Mouse (Mus musculus): ENCODE measurements around the gene Hspa1l. TPM values are rescaled to one million over a fixed set of nuclear protein-coding genes. Genes with fewer than 3 reads are reported as not detected.
"Not testable (repeated sequence)": the region's sequence is repeated elsewhere in the genome, so short reads cannot be mapped to it uniquely, and the experiment has no call there.

The Hspa1l gene
- polyA plus RNA-seq, 1 experiment from 2014 or later, result 1.4 TPM

- no peaks in the 10 kb centered on the region for H3K9me3 ChIP-seq (ENCODE audit: control insufficient read depth, low read length)
- WGBS, result 34% methylated on average over 1 of the region's 1 CpGs
- no peak overlapping the region for H3K4me3 ChIP-seq (ENCODE audit: low read length)
- H3K9ac ChIP-seq (ENCODE audit: low read depth, low read length), result no peak overlapping the region
- no peak overlapping the region for H3K4me2 ChIP-seq (ENCODE audit: low read length)
- H3K27me3 ChIP-seq (replicated peaks; ENCODE audit: control insufficient read depth, insufficient read depth, low read length), result no peaks in the 10 kb centered on the region
- no peaks in the 10 kb centered on the region for H3K36me3 ChIP-seq (ENCODE audit: control insufficient read depth, insufficient read depth, low read length)
- no peak for ATAC-seq
- peaks cover 2% of the 10 kb centered on the region; the same call in 1 of the 2 replicates for H3K4me1 ChIP-seq (ENCODE audit: control insufficient read depth, insufficient read depth, low read depth, low read length)
- H3K27ac ChIP-seq (ENCODE audit: low read depth, low read length), result no peak overlapping the region
These were observed 16.2 kb upstream of the Hspa1l start for GRCm38 (mm10) chr17:34956340-34956739.

GRCm38 (mm10) chr17:34957291-34957690 lies 15.2 kb upstream of the Hspa1l start:
- not testable (repeated sequence) for ATAC-seq; H3K27ac ChIP-seq (ENCODE audit: low read depth, low read length); H3K9ac ChIP-seq (ENCODE audit: low read depth, low read length); H3K4me1 ChIP-seq (ENCODE audit: control insufficient read depth, insufficient read depth, low read depth, low read length); H3K36me3 ChIP-seq (ENCODE audit: control insufficient read depth, insufficient read depth, low read length); H3K4me2 ChIP-seq (ENCODE audit: low read length); H3K4me3 ChIP-seq (ENCODE audit: low read length); H3K27me3 ChIP-seq (replicated peaks; ENCODE audit: control insufficient read depth, insufficient read depth, low read length); H3K9me3 ChIP-seq (ENCODE audit: control insufficient read depth, low read length)
- 4% methylated on average over 11 of the region's 40 CpGs for WGBS

- ATAC-seq; H3K9ac ChIP-seq (ENCODE audit: low read depth, low read length): not testable (repeated sequence)
- 21% methylated on average over 13 of the region's 40 CpGs for WGBS
These were observed 14.5 kb upstream of the Hspa1l start for GRCm38 (mm10) chr17:34957966-34958365.

GRCm38 (mm10) chr17:34958734-34959129 lies 13.8 kb upstream of the Hspa1l start:
- Histone ChIP-seq H3K4me2 (ENCODE audit: low read length) (peak overlapping the region; percentile 63), H3K4me3 (ENCODE audit: low read length) (peak overlapping the region; percentile 40)
- not testable (repeated sequence) for H3K27ac ChIP-seq (ENCODE audit: low read depth, low read length); H3K9ac ChIP-seq (ENCODE audit: low read depth, low read length); H3K27me3 ChIP-seq (replicated peaks; ENCODE audit: control insufficient read depth, insufficient read depth, low read length); H3K9me3 ChIP-seq (ENCODE audit: control insufficient read depth, low read length); H3K4me1 ChIP-seq (ENCODE audit: control insufficient read depth, insufficient read depth, low read depth, low read length); H3K36me3 ChIP-seq (ENCODE audit: control insufficient read depth, insufficient read depth, low read length)
- under 1% methylated on average over 15 of the region's 47 CpGs for WGBS
- ATAC-seq, result peak; percentile 65

More at GRCm38 (mm10) chr17:34957966-34958365, 14.5 kb upstream of the Hspa1l start:
- H3K36me3 ChIP-seq (ENCODE audit: control insufficient read depth, insufficient read depth, low read length); H3K27ac ChIP-seq (ENCODE audit: low read depth, low read length); H3K4me2 ChIP-seq (ENCODE audit: low read length); H3K4me3 ChIP-seq (ENCODE audit: low read length); H3K9me3 ChIP-seq (ENCODE audit: control insufficient read depth, low read length); H3K27me3 ChIP-seq (replicated peaks; ENCODE audit: control insufficient read depth, insufficient read depth, low read length); H3K4me1 ChIP-seq (ENCODE audit: control insufficient read depth, insufficient read depth, low read depth, low read length): not testable (repeated sequence)

- Histone ChIP-seq H3K9ac (ENCODE audit: low read depth, low read length) (peak within 1 kb of the TSS; percentile 42; the same call in 1 of the 2 replicates), H3K4me3 (ENCODE audit: low read length) (peak within 1 kb of the TSS; percentile 40), H3K27ac (ENCODE audit: low read depth, low read length) (peak within 1 kb of the TSS; percentile 64), H3K4me2 (ENCODE audit: low read length) (peak within 1 kb of the TSS; percentile 63)
- H3K9me3 ChIP-seq (ENCODE audit: control insufficient read depth, low read length); H3K4me1 ChIP-seq (ENCODE audit: control insufficient read depth, insufficient read depth, low read depth, low read length); H3K27me3 ChIP-seq (replicated peaks; ENCODE audit: control insufficient read depth, insufficient read depth, low read length); H3K36me3 ChIP-seq (ENCODE audit: control insufficient read depth, insufficient read depth, low read length): not testable (repeated sequence)
- ATAC-seq, result peak; percentile 96
- 0% methylated on average over 23 of the region's 32 CpGs for WGBS
These were observed 13.2 kb upstream of the Hspa1l start, which contains the start of gene Hspa1b for GRCm38 (mm10) chr17:34959130-34959778. Gene Hspa1b, minus strand, starts transcription at chr17:34959238.

GRCm38 (mm10) chr17:34959881-34960515 lies 12.5 kb upstream of the Hspa1l start:
- Histone ChIP-seq H3K36me3 (ENCODE audit: control insufficient read depth, insufficient read depth, low read length) (no peaks in the 10 kb centered on the region), H3K9me3 (ENCODE audit: control insufficient read depth, low read length) (no peaks in the 10 kb centered on the region), H3K4me1 (ENCODE audit: control insufficient read depth, insufficient read depth, low read depth, low read length) (peaks cover 2% of the 10 kb centered on the region; the same call in 1 of the 2 replicates), H3K27me3 (replicated peaks; ENCODE audit: control insufficient read depth, insufficient read depth, low read length) (peaks cover 2% of the 10 kb centered on the region; the same call in 1 of the 2 replicates), H3K27ac (ENCODE audit: low read depth, low read length) (no peak overlapping the region), H3K4me3 (ENCODE audit: low read length) (peak overlapping the region; percentile 40), H3K9ac (ENCODE audit: low read depth, low read length) (no peak overlapping the region), H3K4me2 (ENCODE audit: low read length) (peak overlapping the region; percentile 63)
- WGBS, result 16% methylated on average over 12 of the region's 12 CpGs
- ATAC-seq, result no peak

- no peak overlapping the region for H3K4me3 ChIP-seq (ENCODE audit: low read length)
- H3K27me3 ChIP-seq (replicated peaks; ENCODE audit: control insufficient read depth, insufficient read depth, low read length), result peaks cover 2% of the 10 kb centered on the region
- no peak overlapping the region for H3K9ac ChIP-seq (ENCODE audit: low read depth, low read length)
- H3K36me3 ChIP-seq (ENCODE audit: control insufficient read depth, insufficient read depth, low read length), result no peaks in the 10 kb centered on the region
- H3K4me2 ChIP-seq (ENCODE audit: low read length), result no peak overlapping the region
- no peaks in the 10 kb centered on the region for H3K9me3 ChIP-seq (ENCODE audit: control insufficient read depth, low read length)
- no peak for ATAC-seq
- peaks cover 2% of the 10 kb centered on the region; the same call in 1 of the 2 replicates for H3K4me1 ChIP-seq (ENCODE audit: control insufficient read depth, insufficient read depth, low read depth, low read length)
- no peak overlapping the region for H3K27ac ChIP-seq (ENCODE audit: low read depth, low read length)
These were observed 11.6 kb upstream of the Hspa1l start for GRCm38 (mm10) chr17:34960702-34961493.

GRCm38 (mm10) chr17:34962125-34962524 lies 10.4 kb upstream of the Hspa1l start:
- Histone ChIP-seq H3K9me3 (ENCODE audit: control insufficient read depth, low read length) (no peaks in the 10 kb centered on the region), H3K27me3 (replicated peaks; ENCODE audit: control insufficient read depth, insufficient read depth, low read length) (peaks cover 2% of the 10 kb centered on the region)

GRCm38 (mm10) chr17:34962841-34963240 lies 9.7 kb upstream of the Hspa1l start:
- Histone ChIP-seq H3K4me2 (ENCODE audit: low read length) (no peak overlapping the region), H3K4me3 (ENCODE audit: low read length) (no peak overlapping the region), H3K9ac (ENCODE audit: low read depth, low read length) (no peak overlapping the region), H3K9me3 (ENCODE audit: control insufficient read depth, low read length) (no peaks in the 10 kb centered on the region), H3K27me3 (replicated peaks; ENCODE audit: control insufficient read depth, insufficient read depth, low read length) (peaks cover 5% of the 10 kb centered on the region), H3K36me3 (ENCODE audit: control insufficient read depth, insufficient read depth, low read length) (no peaks in the 10 kb centered on the region), H3K4me1 (ENCODE audit: control insufficient read depth, insufficient read depth, low read depth, low read length) (peaks cover 2% of the 10 kb centered on the region; the same call in 1 of the 2 replicates), H3K27ac (ENCODE audit: low read depth, low read length) (no peak overlapping the region)
- no peak for ATAC-seq
- WGBS, result 50% methylated on average over 1 of the region's 1 CpGs

More at GRCm38 (mm10) chr17:34962125-34962524, 10.4 kb upstream of the Hspa1l start:
- Histone ChIP-seq H3K4me1 (ENCODE audit: control insufficient read depth, insufficient read depth, low read depth, low read length) (peaks cover 2% of the 10 kb centered on the region; the same call in 1 of the 2 replicates), H3K4me3 (ENCODE audit: low read length) (no peak overlapping the region), H3K4me2 (ENCODE audit: low read length) (no peak overlapping the region), H3K9ac (ENCODE audit: low read depth, low read length) (no peak overlapping the region), H3K27ac (ENCODE audit: low read depth, low read length) (no peak overlapping the region), H3K36me3 (ENCODE audit: control insufficient read depth, insufficient read depth, low read length) (no peaks in the 10 kb centered on the region)
- ATAC-seq, result no peak
- WGBS, result 36% methylated on average over 3 of the region's 3 CpGs

All from hindbrain, embryonic 16.5 days (tissue).